Mouse (Mus musculus) adrenal gland, postnatal 10 days (tissue): ENCODE results near the gene Atp5e. TPM values are rescaled to one million over a fixed set of nuclear protein-coding genes. Genes with fewer than 3 reads are reported as not detected.

Source experiments
- DNase-seq: peaks from one replicate; pipeline ENCODE4 v3.0.0; 2021; ENCODE audit warnings: mixed read lengths
- total RNA-seq, 2 experiments: library from RNA; stranded (reverse); gene quantifications; 2 replicates each; pipeline ENCODE4 v1.2.3; 2021

The Atp5e gene
- total RNA-seq, 2 experiments from 2014 or later: 569 to 676 TPM

- peak; percentile 96 for DNase-seq
Measured at GRCm38 (mm10) chr2:174415731-174416310, 48.1 kb downstream of the Atp5e start, which contains the start of gene Nelfcd. TSS of gene Nelfcd (plus strand) at chr2:174415804.

GRCm38 (mm10) chr2:174415001-174415730, 48.7 kb downstream of the Atp5e start:
- DNase-seq: no peak

- no peak for DNase-seq
Measured at GRCm38 (mm10) chr2:174413127-174413526, 50.8 kb downstream of the Atp5e start.

Other genes with a start within 250 kb of the Atp5e start
- gene Gnas, start 179.8 kb downstream of the Atp5e start, total RNA-seq: 1,000 to 10,000 TPM; 5,524 to 6,088 TPM
- 1 to 10 TPM; 6.2 to 6.8 TPM for gene Gm20721, start 117.4 kb downstream of the Atp5e start, total RNA-seq
- 10 to 100 TPM; 55.1 to 62.2 TPM for gene Nelfcd, start 48.3 kb downstream of the Atp5e start, total RNA-seq
- gene Ctsz, start 25.1 kb downstream of the Atp5e start, total RNA-seq: 100 to 1,000 TPM; 114 to 138 TPM
- 1 to 10 TPM; 1.0 to 1.3 TPM for gene Tubb1, start 13.4 kb downstream of the Atp5e start, total RNA-seq
- 100 to 1,000 TPM; 171 to 172 TPM for gene Prelid3b, start 9.0 kb upstream of the Atp5e start, total RNA-seq
- under 1 TPM; 0.54 to 0.64 TPM for gene Zfp831, start 179.4 kb upstream of the Atp5e start, total RNA-seq